Mouse (Mus musculus): ENCODE measurements around the gene Rgs12. TPM values are rescaled to one million over a fixed set of nuclear protein-coding genes. Genes with fewer than 3 reads are reported as not detected.

Gene Rgs12
- total RNA-seq, 2 experiments from 2014 or later, result 3.1 to 3.5 TPM

GRCm38 (mm10) chr5:35084913-35085312 is 135.7 kb downstream of the Rgs12 start:
- DNase-seq, result peak; percentile 38

GRCm38 (mm10) chr5:35088785-35089613 is 139.8 kb downstream of the Rgs12 start:
- DNase-seq, result peak; percentile 57

Small RNAs within 50 kb of the gene (microRNA-seq; reads per million reads assigned to microRNA genes)
- gene Mir3097 (ENCODE audit: borderline replicate concordance in 2 of 2), result 1.3 to 1.5 reads per million in 2 experiments

Other genes with a start within 250 kb of the Rgs12 start
- gene Htt, start 187.7 kb upstream of the Rgs12 start, total RNA-seq (2021), result 1 to 10 TPM; 7.7 to 7.9 TPM
- gene Msantd1, start 41.4 kb upstream of the Rgs12 start, total RNA-seq (2021), result under 1 TPM; 0.13 to 0.36 TPM
- gene Hgfac, start 92.1 kb downstream of the Rgs12 start, total RNA-seq (2021), result under 1 TPM in 1 of 2 experiments, not detected in 1; 0.46 TPM
- 10 to 100 TPM; 19.9 to 29.3 TPM for gene Dok7, start 107.3 kb downstream of the Rgs12 start, total RNA-seq (2021)
- gene Lrpap1, start 156.3 kb downstream of the Rgs12 start, total RNA-seq (2021), result 10 to 100 TPM; 22.2 to 35.2 TPM

Data from gastrocnemius, postnatal 25 days (tissue).